Mouse (Mus musculus) forebrain, postnatal 0 days (tissue): ENCODE results near the gene Pheta1. TPM values are rescaled to one million over a fixed set of nuclear protein-coding genes. Genes with fewer than 3 reads are reported as not detected.

ENCODE experiments used
- ATAC-seq: fragments of 200-750 bp; cut with Nextera tagmentation; 2 replicates; pipeline ENCODE4 v1.8.0; 2017; ENCODE audit warnings: mild to moderate bottlenecking, moderate library complexity
- DNase-seq: peaks from one replicate; pipeline ENCODE4 v3.0.0-alpha.2; 2015
- H3K27ac ChIP-seq: fragments of 300-500 bp; sonication (generic); 2 replicates; pipeline ENCODE4 v1.5.1; 2014; ENCODE audit warnings: low read depth, mild to moderate bottlenecking, antibody characterized with exemption, low read length, moderate library complexity, mixed read lengths
- H3K27me3 ChIP-seq: fragments of 300-500 bp; sonication (generic); 2 replicates; pipeline ENCODE4 v1.6.1; 2014; ENCODE audit warnings: mild to moderate bottlenecking, low read length, mixed read lengths; ENCODE audit not compliant: insufficient read depth
- H3K36me3 ChIP-seq: fragments of 300-500 bp; sonication (generic); 2 replicates; pipeline ENCODE4 v1.6.1; 2014; ENCODE audit warnings: mild to moderate bottlenecking, moderate library complexity; ENCODE audit not compliant: insufficient read depth
- H3K4me1 ChIP-seq: fragments of 300-500 bp; sonication (generic); 2 replicates; pipeline ENCODE4 v1.6.1; 2014; ENCODE audit warnings: antibody characterized with exemption; ENCODE audit not compliant: insufficient read depth
- H3K4me2 ChIP-seq: fragments of 300-500 bp; sonication (generic); 2 replicates; pipeline ENCODE4 v1.6.1; 2014; ENCODE audit warnings: low read depth, mild to moderate bottlenecking, moderate library complexity
- H3K4me3 ChIP-seq: fragments of 300-500 bp; sonication (generic); 2 replicates; pipeline ENCODE4 v1.5.1; 2014; ENCODE audit warnings: low read depth, low read length, mixed read lengths
- H3K9ac ChIP-seq: fragments of 300-500 bp; sonication (generic); 2 replicates; pipeline ENCODE4 v1.6.1; 2014; ENCODE audit warnings: mild to moderate bottlenecking
- H3K9me3 ChIP-seq: fragments of 300-500 bp; sonication (generic); 2 replicates; pipeline ENCODE4 v1.6.1; 2016; ENCODE audit warnings: low read length
- CTCF ChIP-seq: sonication (generic); IDR thresholded peaks from 2 replicates; pipeline ENCODE4 v1.5.1; 2016; ENCODE audit warnings: antibody characterized with exemption, control low read depth, low read depth
- WGBS: fragments of 180-500 bp; shearing (Covaris S2); extraction: QIAGEN DNeasy Blood & Tissue Kit; methylation state at CpG from one replicate; pipeline ENCODE4 v1.1.7; 2014; 5-methylcytosine and 5-hydroxymethylcytosine counted together
- polyA plus RNA-seq: library from polyadenylated mRNA; unstranded; fragments of >200 nt; fragmentation: Nextera tagmentation; extraction: Ambion mirVana; gene quantifications from 2 replicates; pipeline ENCODE4 v1.2.1, GENCODE M21; 2015
- total RNA-seq: library from RNA; depleted of rRNA; stranded (reverse); fragments of >200 nt; gene quantifications from 2 replicates; pipeline ENCODE4 v1.2.3, GENCODE M21; 2014

Pheta1 gene
- total and polyA plus RNA-seq, 2 experiments from 2014 or later, result 36.3 to 49.7 TPM

- Histone ChIP-seq H3K4me2 (no peak overlapping the region), H3K4me1 (no peaks in the 10 kb centered on the region), H3K9ac (no peak overlapping the region), H3K27me3 (no peaks in the 10 kb centered on the region), H3K36me3 (peaks cover 19% of the 10 kb centered on the region; the same call in 1 of the 2 replicates), H3K4me3 (no peak overlapping the region), H3K27ac (no peak overlapping the region), H3K9me3 (no peaks in the 10 kb centered on the region)
- ATAC-seq (no peak), DNase-seq (no peak)
- WGBS, result 81% methylated on average over 6 of the region's 6 CpGs
- no peak for TF ChIP-seq CTCF
Observed at GRCm38 (mm10) chr5:121870832-121871231, 22.0 kb downstream of the Pheta1 start.

- DNase-seq (no peak), ATAC-seq (no peak)
- 90% methylated on average over 13 of the region's 13 CpGs for WGBS
- no peaks in the 10 kb centered on the region for H3K4me1 ChIP-seq
- no peak overlapping the region for H3K4me3 ChIP-seq
- no peaks in the 10 kb centered on the region for H3K9me3 ChIP-seq
- no peak overlapping the region for H3K4me2 ChIP-seq
- H3K9ac ChIP-seq, result no peak overlapping the region
- H3K36me3 ChIP-seq, result peaks cover 23% of the 10 kb centered on the region
- no peak overlapping the region for H3K27ac ChIP-seq
- H3K27me3 ChIP-seq, result no peaks in the 10 kb centered on the region
- TF ChIP-seq CTCF, result no peak
Observed at GRCm38 (mm10) chr5:121871515-121872030, 22.8 kb downstream of the Pheta1 start.

- peak; percentile 99 for TF ChIP-seq CTCF
- 5% methylated on average over 4 of the region's 4 CpGs for WGBS
- Histone ChIP-seq H3K4me1 (no peaks in the 10 kb centered on the region), H3K9me3 (no peaks in the 10 kb centered on the region), H3K4me3 (no peak overlapping the region), H3K27ac (no peak overlapping the region), H3K36me3 (peaks cover 24% of the 10 kb centered on the region), H3K4me2 (no peak overlapping the region), H3K9ac (no peak overlapping the region), H3K27me3 (no peaks in the 10 kb centered on the region)
- peak; percentile 91 for DNase-seq
- peak; percentile 86 for ATAC-seq
Observed at GRCm38 (mm10) chr5:121872158-121872557, 23.4 kb downstream of the Pheta1 start.

- no peak overlapping the region for H3K4me3 ChIP-seq
- no peak for DNase-seq
- no peaks in the 10 kb centered on the region for H3K4me1 ChIP-seq
- no peak overlapping the region for H3K27ac ChIP-seq
- H3K9ac ChIP-seq, result no peak overlapping the region
- H3K36me3 ChIP-seq, result peaks cover 20% of the 10 kb centered on the region
- no peaks in the 10 kb centered on the region for H3K9me3 ChIP-seq
- ATAC-seq, result no peak
- H3K4me2 ChIP-seq, result no peak overlapping the region
- H3K27me3 ChIP-seq, result no peaks in the 10 kb centered on the region
- WGBS, result 91% methylated on average over 12 of the region's 12 CpGs
- no peak for TF ChIP-seq CTCF
Observed at GRCm38 (mm10) chr5:121875041-121875440, 26.3 kb downstream of the Pheta1 start.

GRCm38 (mm10) chr5:121876901-121877300 lies 28.1 kb downstream of the Pheta1 start:
- 84% methylated on average over 12 of the region's 12 CpGs for WGBS
- Histone ChIP-seq H3K9me3 (no peaks in the 10 kb centered on the region), H3K4me3 (no peak overlapping the region), H3K36me3 (peaks cover 20% of the 10 kb centered on the region), H3K4me2 (no peak overlapping the region), H3K9ac (no peak overlapping the region), H3K4me1 (no peaks in the 10 kb centered on the region), H3K27me3 (no peaks in the 10 kb centered on the region), H3K27ac (no peak overlapping the region)
- TF ChIP-seq CTCF, result no peak
- no peak for ATAC-seq
- no peak for DNase-seq

- H3K9me3 ChIP-seq, result no peaks in the 10 kb centered on the region
- TF ChIP-seq CTCF, result no peak
- no peak overlapping the region for H3K9ac ChIP-seq
- H3K27me3 ChIP-seq, result no peaks in the 10 kb centered on the region
- DNase-seq, result peak; percentile 50
- H3K4me3 ChIP-seq, result no peak overlapping the region
- no peak; the same call in 1 of the 2 replicates for ATAC-seq
- peaks cover 13% of the 10 kb centered on the region for H3K36me3 ChIP-seq
- no peak overlapping the region for H3K27ac ChIP-seq
- H3K4me2 ChIP-seq, result no peak overlapping the region
- 52% methylated on average over 17 of the region's 17 CpGs for WGBS
- no peaks in the 10 kb centered on the region for H3K4me1 ChIP-seq
Observed at GRCm38 (mm10) chr5:121878703-121879102, 29.9 kb downstream of the Pheta1 start.

- no peaks in the 10 kb centered on the region for H3K27me3 ChIP-seq
- no peak overlapping the region for H3K27ac ChIP-seq
- 69% methylated on average over 6 of the region's 6 CpGs for WGBS
- H3K9me3 ChIP-seq, result no peaks in the 10 kb centered on the region
- no peak overlapping the region for H3K4me3 ChIP-seq
- no peak overlapping the region for H3K9ac ChIP-seq
- DNase-seq (no peak), ATAC-seq (no peak)
- peak; percentile 73 for TF ChIP-seq CTCF
- H3K4me2 ChIP-seq, result no peak overlapping the region
- H3K4me1 ChIP-seq, result no peaks in the 10 kb centered on the region
- peaks cover 11% of the 10 kb centered on the region for H3K36me3 ChIP-seq
Observed at GRCm38 (mm10) chr5:121879211-121879610, 30.4 kb downstream of the Pheta1 start.
